Mouse (Mus musculus): ENCODE results near the gene Rffl. TPM values are rescaled to one million over a fixed set of nuclear protein-coding genes. Genes with fewer than 3 reads are reported as not detected.

The Rffl gene
- polyA plus RNA-seq, 1 experiment from 2014 or later: 8.9 TPM

DNA sequence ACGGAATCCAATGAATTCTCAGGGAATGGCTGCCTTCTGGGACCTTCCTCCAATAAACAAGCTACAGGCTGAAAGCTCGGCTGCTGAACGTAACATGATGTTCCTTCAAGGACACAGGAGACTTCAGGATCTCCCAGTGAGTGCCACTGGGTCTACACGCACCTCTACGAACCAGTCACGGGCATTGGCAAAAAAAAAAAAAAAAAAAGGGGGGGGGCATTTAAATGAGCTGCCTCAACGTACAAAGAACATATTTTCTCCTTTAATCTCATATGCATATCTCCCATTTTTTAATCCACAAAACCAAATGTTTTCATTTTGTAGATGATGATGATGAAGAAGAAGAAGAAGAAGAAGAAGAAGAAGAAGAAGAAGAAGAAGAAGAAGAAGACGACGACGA lies 5.1 kb downstream of the Rffl start:
- 87% methylated on average over 10 of the region's 10 CpGs for WGBS
- H3K9me3 ChIP-seq (ENCODE audit: control insufficient read depth, low read length): no peaks in the 10 kb centered on the region
- H3K4me3 ChIP-seq (ENCODE audit: low read depth, low read length): no peak overlapping the region
- H3K27ac ChIP-seq (ENCODE audit: low read depth, low read length): no peak overlapping the region
- H3K4me1 ChIP-seq (ENCODE audit: control insufficient read depth, insufficient read depth, low read length): peaks cover 9% of the 10 kb centered on the region
- ATAC-seq (ENCODE audit: low FRiP score) (no peak), DNase-seq (ENCODE audit: low spot score, missing footprints) (no peak)
- no peak overlapping the region for H3K4me2 ChIP-seq
- H3K36me3 ChIP-seq (ENCODE audit: control insufficient read depth, insufficient read depth, low read length): no peaks in the 10 kb centered on the region
- H3K9ac ChIP-seq (ENCODE audit: low read length): no peak overlapping the region
- no peaks in the 10 kb centered on the region for H3K27me3 ChIP-seq (ENCODE audit: control insufficient read depth, insufficient read depth, low read length)

DNA sequence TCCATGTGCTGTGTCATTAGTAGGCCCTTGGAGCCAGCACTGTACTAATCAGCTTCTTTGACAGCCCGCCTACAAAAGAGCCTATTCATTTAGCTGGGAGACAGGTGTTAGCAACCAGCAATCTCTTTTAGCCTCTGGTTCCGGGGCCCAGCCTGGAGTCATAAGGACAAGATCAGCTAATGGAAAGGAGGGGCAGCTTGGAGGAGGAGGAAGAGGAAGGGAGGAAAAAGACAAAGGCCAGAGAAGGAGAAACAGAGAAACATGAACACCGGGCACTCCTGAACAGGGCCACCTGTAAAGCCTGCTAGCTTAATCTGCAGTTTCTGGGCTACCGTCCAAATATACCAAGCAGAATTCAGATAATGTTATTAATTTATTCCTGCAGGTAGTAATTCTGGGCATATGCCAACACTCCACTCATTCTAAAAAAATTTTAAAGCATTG lies 7.5 kb downstream of the Rffl start:
- 70% methylated on average over 4 of the region's 4 CpGs for WGBS
- ATAC-seq (ENCODE audit: low FRiP score): no peak

DNA sequence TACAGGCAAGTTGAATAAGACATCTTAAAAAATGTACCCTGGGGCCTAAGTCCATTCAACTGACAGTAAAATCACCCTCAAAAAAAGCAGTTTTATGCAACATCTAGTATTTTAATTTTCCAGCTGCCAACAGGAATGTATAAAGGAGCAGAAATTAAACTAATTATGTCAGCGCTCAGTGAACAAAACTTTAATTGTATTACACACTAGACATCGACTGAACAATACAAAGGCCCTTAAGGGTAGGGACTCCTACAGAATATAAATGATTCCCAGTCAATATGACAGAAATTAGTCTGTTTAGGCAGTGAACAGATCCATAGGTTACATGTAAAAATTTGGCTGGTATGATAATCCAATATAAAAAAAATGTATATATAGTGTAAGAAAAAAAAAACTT lies 8.0 kb downstream of the Rffl start:
- Histone ChIP-seq H3K27ac (ENCODE audit: low read depth, low read length) (no peak overlapping the region), H3K4me2 (no peak overlapping the region), H3K9me3 (ENCODE audit: control insufficient read depth, low read length) (no peaks in the 10 kb centered on the region), H3K4me3 (ENCODE audit: low read depth, low read length) (no peak overlapping the region), H3K4me1 (ENCODE audit: control insufficient read depth, insufficient read depth, low read length) (peaks cover 7% of the 10 kb centered on the region), H3K9ac (ENCODE audit: low read length) (no peak overlapping the region), H3K27me3 (ENCODE audit: control insufficient read depth, insufficient read depth, low read length) (no peaks in the 10 kb centered on the region), H3K36me3 (ENCODE audit: control insufficient read depth, insufficient read depth, low read length) (no peaks in the 10 kb centered on the region)
- 76% methylated on average over 2 of the region's 2 CpGs for WGBS
- ATAC-seq (ENCODE audit: low FRiP score) (no peak), DNase-seq (ENCODE audit: low spot score, missing footprints) (no peak)

More for the DNA sequence above, 7.5 kb downstream of the Rffl start:
- Histone ChIP-seq H3K4me1 (ENCODE audit: control insufficient read depth, insufficient read depth, low read length) (peaks cover 7% of the 10 kb centered on the region), H3K27me3 (ENCODE audit: control insufficient read depth, insufficient read depth, low read length) (no peaks in the 10 kb centered on the region), H3K9ac (ENCODE audit: low read length) (no peak overlapping the region), H3K4me3 (ENCODE audit: low read depth, low read length) (no peak overlapping the region), H3K9me3 (ENCODE audit: control insufficient read depth, low read length) (no peaks in the 10 kb centered on the region), H3K36me3 (ENCODE audit: control insufficient read depth, insufficient read depth, low read length) (no peaks in the 10 kb centered on the region), H3K27ac (ENCODE audit: low read depth, low read length) (no peak overlapping the region), H3K4me2 (no peak overlapping the region)
- DNase-seq (ENCODE audit: low spot score, missing footprints): no peak

DNA sequence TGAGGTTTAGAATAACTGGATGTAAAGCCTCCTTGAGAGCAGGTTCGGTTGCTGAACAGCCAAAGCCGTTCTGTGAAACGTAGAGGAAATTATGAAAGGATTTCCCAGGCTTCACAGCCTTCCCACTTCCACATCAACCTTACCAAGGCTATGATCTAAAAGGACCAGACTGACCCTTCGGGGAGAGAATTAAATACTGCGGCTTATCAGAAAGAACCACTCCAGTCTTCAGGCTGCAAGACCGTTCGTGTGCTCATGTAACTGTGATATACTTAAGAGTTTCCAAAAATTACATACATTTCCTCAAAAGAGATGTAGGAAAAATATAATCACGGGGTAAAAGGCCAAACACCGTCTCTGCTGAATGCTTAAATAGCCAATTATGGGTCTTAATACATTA lies 8.4 kb downstream of the Rffl start:
- Histone ChIP-seq H3K27ac (ENCODE audit: low read depth, low read length) (no peak overlapping the region), H3K4me1 (ENCODE audit: control insufficient read depth, insufficient read depth, low read length) (peaks cover 7% of the 10 kb centered on the region), H3K4me2 (no peak overlapping the region), H3K4me3 (ENCODE audit: low read depth, low read length) (no peak overlapping the region), H3K9ac (ENCODE audit: low read length) (no peak overlapping the region), H3K27me3 (ENCODE audit: control insufficient read depth, insufficient read depth, low read length) (no peaks in the 10 kb centered on the region), H3K36me3 (ENCODE audit: control insufficient read depth, insufficient read depth, low read length) (no peaks in the 10 kb centered on the region), H3K9me3 (ENCODE audit: control insufficient read depth, low read length) (no peaks in the 10 kb centered on the region)
- DNase-seq (ENCODE audit: low spot score, missing footprints): no peak
- 83% methylated on average over 9 of the region's 9 CpGs for WGBS
- no peak for ATAC-seq (ENCODE audit: low FRiP score)

DNA sequence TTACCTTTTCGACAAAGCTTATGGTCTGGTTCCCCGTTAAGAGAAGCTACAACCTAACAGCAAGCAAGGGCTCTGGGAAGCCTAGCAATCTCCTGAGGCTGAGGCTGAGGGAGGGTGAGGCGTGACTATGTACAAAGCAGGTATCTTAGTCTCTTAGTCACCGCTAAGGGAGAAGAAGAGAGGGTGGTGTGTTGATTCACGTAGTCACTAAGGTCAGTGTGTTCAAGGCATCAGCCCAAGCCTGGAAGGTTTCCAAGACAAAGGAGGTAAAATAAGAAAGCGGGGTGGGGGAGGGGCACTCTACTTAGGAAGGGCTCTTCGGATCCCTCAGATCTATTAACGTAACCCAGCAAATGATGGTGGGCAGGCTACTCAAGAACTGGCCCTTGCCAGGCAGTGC lies 9.5 kb downstream of the Rffl start:
- H3K27me3 ChIP-seq (ENCODE audit: control insufficient read depth, insufficient read depth, low read length): no peaks in the 10 kb centered on the region
- H3K36me3 ChIP-seq (ENCODE audit: control insufficient read depth, insufficient read depth, low read length): no peaks in the 10 kb centered on the region
- DNase-seq (ENCODE audit: low spot score, missing footprints) (no peak), ATAC-seq (ENCODE audit: low FRiP score) (no peak)
- H3K9ac ChIP-seq (ENCODE audit: low read length): no peak overlapping the region
- no peak overlapping the region for H3K4me2 ChIP-seq
- H3K4me1 ChIP-seq (ENCODE audit: control insufficient read depth, insufficient read depth, low read length): peaks cover 4% of the 10 kb centered on the region
- no peak overlapping the region for H3K4me3 ChIP-seq (ENCODE audit: low read depth, low read length)
- H3K27ac ChIP-seq (ENCODE audit: low read depth, low read length): no peak overlapping the region
- 73% methylated on average over 8 of the region's 8 CpGs for WGBS
- no peaks in the 10 kb centered on the region for H3K9me3 ChIP-seq (ENCODE audit: control insufficient read depth, low read length)

DNA sequence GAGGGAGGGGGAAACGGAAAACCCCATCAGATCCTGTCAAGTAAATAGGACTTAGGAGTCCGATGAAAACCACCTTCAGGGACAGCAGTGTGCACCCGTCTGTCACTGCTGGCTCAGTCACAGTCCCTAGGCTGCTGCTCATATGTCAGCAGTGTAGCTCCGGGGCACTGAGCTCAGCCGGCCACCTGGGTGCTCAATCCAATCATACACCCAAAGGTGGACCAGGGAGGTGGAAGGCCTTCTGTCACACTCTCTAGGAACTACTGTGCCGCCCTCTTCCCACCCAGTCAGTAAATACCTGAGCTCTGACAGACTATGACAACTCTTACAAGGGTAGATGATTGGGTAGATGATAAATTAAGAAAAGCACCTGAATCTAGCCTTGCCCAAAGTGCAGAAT lies 10.3 kb downstream of the Rffl start:
- DNase-seq (ENCODE audit: low spot score, missing footprints) (no peak), ATAC-seq (ENCODE audit: low FRiP score) (no peak)
- 87% methylated on average over 6 of the region's 6 CpGs for WGBS
- no peak overlapping the region for H3K4me3 ChIP-seq (ENCODE audit: low read depth, low read length)
- peaks cover 4% of the 10 kb centered on the region for H3K4me1 ChIP-seq (ENCODE audit: control insufficient read depth, insufficient read depth, low read length)
- H3K9ac ChIP-seq (ENCODE audit: low read length): no peak overlapping the region
- H3K4me2 ChIP-seq: no peak overlapping the region
- H3K36me3 ChIP-seq (ENCODE audit: control insufficient read depth, insufficient read depth, low read length): no peaks in the 10 kb centered on the region
- H3K9me3 ChIP-seq (ENCODE audit: control insufficient read depth, low read length): no peaks in the 10 kb centered on the region
- H3K27me3 ChIP-seq (ENCODE audit: control insufficient read depth, insufficient read depth, low read length): no peaks in the 10 kb centered on the region
- no peak overlapping the region for H3K27ac ChIP-seq (ENCODE audit: low read depth, low read length)

DNA sequence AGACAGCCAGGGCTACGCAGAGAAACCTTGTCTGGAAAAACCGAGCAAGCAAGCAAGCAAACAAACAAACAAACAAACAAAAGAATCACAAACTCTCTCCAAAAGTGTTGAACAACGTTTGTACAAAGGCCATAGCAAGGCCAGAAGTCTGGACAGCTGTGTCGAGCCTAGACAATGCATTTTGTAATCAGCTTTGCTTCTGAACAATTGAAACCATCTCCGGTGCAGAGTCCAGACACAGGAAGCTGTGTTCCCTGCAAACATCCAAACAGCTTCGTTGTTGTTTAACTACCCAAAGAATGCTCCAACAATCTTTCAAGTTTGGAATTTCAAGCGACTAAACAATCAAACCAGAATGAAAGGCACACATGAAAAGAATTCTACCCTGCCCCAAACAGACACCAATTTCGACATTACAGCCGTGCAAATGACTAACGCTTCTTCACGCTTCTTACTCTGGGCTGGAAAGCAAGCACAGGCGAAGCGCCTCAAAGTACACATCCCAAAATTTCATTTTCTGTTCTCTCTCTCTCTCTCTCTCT lies 13.6 kb downstream of the Rffl start:
- H3K4me1 ChIP-seq (ENCODE audit: control insufficient read depth, insufficient read depth, low read length): peaks cover 4% of the 10 kb centered on the region
- peak; percentile 81 for DNase-seq (ENCODE audit: low spot score, missing footprints)

DNA sequence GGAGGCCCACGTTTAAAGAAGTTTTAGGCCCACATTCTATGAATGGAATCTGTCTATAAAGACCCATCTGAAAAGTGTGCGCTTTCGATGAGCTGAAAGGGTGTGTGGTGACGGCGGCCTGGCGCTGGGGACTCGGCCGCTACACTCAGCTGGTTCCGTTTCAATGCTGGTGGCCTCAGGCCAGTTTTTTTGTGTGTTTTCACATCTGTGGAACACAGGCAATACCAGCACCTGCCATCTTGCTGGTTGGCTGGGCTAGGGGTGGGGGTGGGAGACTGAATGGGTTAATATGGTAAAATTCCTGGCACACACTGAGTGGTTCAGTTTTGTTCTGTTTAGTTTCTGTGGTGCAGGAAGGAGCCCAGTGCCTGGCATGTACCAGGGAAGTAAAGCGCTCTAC lies 15.0 kb downstream of the Rffl start:
- no peak for ATAC-seq (ENCODE audit: low FRiP score)
- H3K4me1 ChIP-seq (ENCODE audit: control insufficient read depth, insufficient read depth, low read length): no peaks in the 10 kb centered on the region
- DNase-seq (ENCODE audit: low spot score, missing footprints): peak; percentile 80
- no peak overlapping the region for H3K9ac ChIP-seq (ENCODE audit: low read length)
- no peak overlapping the region for H3K4me2 ChIP-seq
- H3K27ac ChIP-seq (ENCODE audit: low read depth, low read length): no peak overlapping the region
- no peaks in the 10 kb centered on the region for H3K9me3 ChIP-seq (ENCODE audit: control insufficient read depth, low read length)
- no peaks in the 10 kb centered on the region for H3K27me3 ChIP-seq (ENCODE audit: control insufficient read depth, insufficient read depth, low read length)
- no peaks in the 10 kb centered on the region for H3K36me3 ChIP-seq (ENCODE audit: control insufficient read depth, insufficient read depth, low read length)
- 67% methylated on average over 10 of the region's 10 CpGs for WGBS
- H3K4me3 ChIP-seq (ENCODE audit: low read depth, low read length): no peak overlapping the region

More for the DNA sequence above, 13.6 kb downstream of the Rffl start:
- Histone ChIP-seq H3K9me3 (ENCODE audit: control insufficient read depth, low read length) (no peaks in the 10 kb centered on the region), H3K4me2 (no peak overlapping the region), H3K27ac (ENCODE audit: low read depth, low read length) (no peak overlapping the region), H3K36me3 (ENCODE audit: control insufficient read depth, insufficient read depth, low read length) (no peaks in the 10 kb centered on the region), H3K27me3 (ENCODE audit: control insufficient read depth, insufficient read depth, low read length) (no peaks in the 10 kb centered on the region), H3K9ac (ENCODE audit: low read length) (no peak overlapping the region), H3K4me3 (ENCODE audit: low read depth, low read length) (no peak overlapping the region)
- WGBS: 77% methylated on average over 13 of the region's 13 CpGs
- no peak for ATAC-seq (ENCODE audit: low FRiP score)

DNA sequence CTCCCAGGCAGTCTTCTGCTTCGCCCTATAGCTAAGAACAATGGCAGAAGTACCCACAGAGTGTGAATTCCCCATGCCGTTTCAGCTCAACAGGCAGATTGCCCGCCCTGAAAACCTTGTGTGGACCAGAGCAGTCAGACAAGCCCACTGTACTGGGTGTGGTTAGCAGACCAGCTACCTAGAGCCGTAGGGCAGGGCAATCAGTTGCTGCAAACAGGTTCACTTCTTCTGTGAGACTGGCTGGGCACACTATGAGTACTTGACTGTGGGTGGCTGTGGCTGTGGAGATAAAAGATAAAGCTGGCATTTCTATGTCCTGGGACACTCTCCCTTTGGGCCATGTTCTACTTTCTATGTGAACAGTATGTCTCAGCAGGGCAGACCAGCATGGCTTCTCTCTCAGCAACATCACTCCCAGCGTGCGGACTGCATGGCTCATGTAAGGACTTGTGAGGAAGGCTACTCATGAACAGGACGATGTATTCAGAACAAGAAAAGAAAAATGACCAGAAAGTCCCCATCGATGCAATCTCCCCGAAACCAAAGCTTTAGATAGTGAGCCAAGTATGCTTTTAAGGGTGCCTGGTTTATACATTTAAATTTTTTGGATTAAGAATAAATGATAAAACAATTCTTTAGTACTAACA lies 15.6 kb downstream of the Rffl start:
- no peak overlapping the region for H3K9ac ChIP-seq (ENCODE audit: low read length)
- H3K9me3 ChIP-seq (ENCODE audit: control insufficient read depth, low read length): no peaks in the 10 kb centered on the region
- no peak overlapping the region for H3K4me2 ChIP-seq
- ATAC-seq (ENCODE audit: low FRiP score): no peak
- WGBS: 87% methylated on average over 9 of the region's 9 CpGs
- no peak for DNase-seq (ENCODE audit: low spot score, missing footprints)
- H3K4me3 ChIP-seq (ENCODE audit: low read depth, low read length): no peak overlapping the region
- H3K36me3 ChIP-seq (ENCODE audit: control insufficient read depth, insufficient read depth, low read length): no peaks in the 10 kb centered on the region
- no peak overlapping the region for H3K27ac ChIP-seq (ENCODE audit: low read depth, low read length)
- H3K4me1 ChIP-seq (ENCODE audit: control insufficient read depth, insufficient read depth, low read length): no peaks in the 10 kb centered on the region
- no peaks in the 10 kb centered on the region for H3K27me3 ChIP-seq (ENCODE audit: control insufficient read depth, insufficient read depth, low read length)

Data from midbrain, embryonic 11.5 days (tissue).